Mouse (Mus musculus): ENCODE results near the gene Abhd17c. TPM values are rescaled to one million over a fixed set of nuclear protein-coding genes. Genes with fewer than 3 reads are reported as not detected.

The Abhd17c gene
- polyA plus RNA-seq, 1 experiment from 2014 or later = 20.7 TPM

DNA sequence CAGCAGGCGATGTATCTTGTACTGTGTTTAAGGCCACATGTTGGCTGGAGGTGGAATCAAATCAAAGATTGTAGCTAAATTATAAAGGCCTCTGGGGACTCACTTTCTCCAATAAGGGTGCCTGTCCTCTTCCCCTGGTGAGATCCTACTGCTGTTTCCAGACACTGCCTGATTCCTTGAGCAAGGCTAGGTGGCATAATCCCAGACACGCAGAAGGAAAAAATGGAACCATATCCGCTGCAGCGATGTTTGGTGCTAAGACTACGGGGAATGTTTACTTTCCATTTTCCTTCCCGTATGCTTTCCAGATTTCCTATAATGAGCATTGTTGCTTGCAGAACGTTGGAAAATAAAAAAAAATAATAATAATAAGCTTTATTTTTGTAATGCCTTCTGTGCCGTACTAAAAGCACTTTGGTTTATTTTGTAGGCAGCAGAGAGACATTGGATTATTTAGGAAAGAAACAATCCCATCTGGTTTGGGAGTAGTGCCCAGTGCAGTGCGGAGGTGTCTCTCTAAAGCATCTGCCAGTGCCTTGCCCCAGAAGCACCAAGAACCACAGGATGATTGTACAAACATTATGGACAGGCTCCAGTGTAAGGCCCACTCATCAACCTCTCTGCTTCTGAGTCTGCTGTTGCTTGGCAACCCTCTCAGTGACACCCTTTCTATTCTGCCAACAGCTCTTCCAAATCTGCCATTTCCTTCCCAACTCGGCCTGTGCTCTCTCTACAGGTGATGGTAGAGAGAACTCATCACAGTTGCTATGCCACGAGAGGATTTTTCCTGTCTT is 23.2 kb upstream of the Abhd17c start:
- 81% methylated on average over 11 of the region's 11 CpGs for WGBS
- H3K4me3 ChIP-seq (ENCODE audit: low read depth, low read length) = no peak overlapping the region

DNA sequence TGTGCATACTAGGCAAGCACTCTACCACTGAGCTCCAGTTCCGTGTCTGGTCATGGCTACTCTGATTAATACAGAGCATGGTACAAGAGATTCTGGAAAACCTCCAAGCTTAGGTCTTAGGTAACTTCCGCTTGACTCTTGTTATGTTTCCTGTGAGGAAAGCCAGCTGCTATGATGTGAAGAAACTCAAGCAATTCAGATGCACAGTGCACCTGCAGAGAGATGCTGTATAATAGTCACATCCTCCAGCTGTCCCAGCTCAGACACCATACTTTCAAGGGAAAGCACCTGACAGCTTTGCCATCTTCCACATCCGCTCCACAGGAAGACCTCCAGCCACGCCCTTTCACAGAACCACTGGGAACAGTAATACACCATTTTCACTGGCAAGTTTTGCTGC is 21.7 kb upstream of the Abhd17c start:
- no peak overlapping the region for H3K4me2 ChIP-seq (ENCODE audit: low read length)
- WGBS = 86% methylated on average over 4 of the region's 4 CpGs
- no peak for DNase-seq (ENCODE audit: low spot score)

More for the DNA sequence above, 23.2 kb upstream of the Abhd17c start:
- Histone ChIP-seq H3K9me3 (replicated peaks; ENCODE audit: control insufficient read depth, low read length) (no peaks in the 10 kb centered on the region), H3K36me3 (ENCODE audit: control insufficient read depth, insufficient read depth, low read length) (no peaks in the 10 kb centered on the region), H3K4me2 (ENCODE audit: low read length) (no peak overlapping the region), H3K4me1 (ENCODE audit: control insufficient read depth, insufficient read depth, low read length) (no peaks in the 10 kb centered on the region), H3K27ac (ENCODE audit: low read depth, low read length) (no peak overlapping the region), H3K9ac (ENCODE audit: low read length) (no peak overlapping the region), H3K27me3 (replicated peaks; ENCODE audit: control insufficient read depth, insufficient read depth, low read length) (no peaks in the 10 kb centered on the region)
- DNase-seq (ENCODE audit: low spot score) (peak; percentile 45), ATAC-seq (peak; percentile 40; the same call in 1 of the 2 replicates)

DNA sequence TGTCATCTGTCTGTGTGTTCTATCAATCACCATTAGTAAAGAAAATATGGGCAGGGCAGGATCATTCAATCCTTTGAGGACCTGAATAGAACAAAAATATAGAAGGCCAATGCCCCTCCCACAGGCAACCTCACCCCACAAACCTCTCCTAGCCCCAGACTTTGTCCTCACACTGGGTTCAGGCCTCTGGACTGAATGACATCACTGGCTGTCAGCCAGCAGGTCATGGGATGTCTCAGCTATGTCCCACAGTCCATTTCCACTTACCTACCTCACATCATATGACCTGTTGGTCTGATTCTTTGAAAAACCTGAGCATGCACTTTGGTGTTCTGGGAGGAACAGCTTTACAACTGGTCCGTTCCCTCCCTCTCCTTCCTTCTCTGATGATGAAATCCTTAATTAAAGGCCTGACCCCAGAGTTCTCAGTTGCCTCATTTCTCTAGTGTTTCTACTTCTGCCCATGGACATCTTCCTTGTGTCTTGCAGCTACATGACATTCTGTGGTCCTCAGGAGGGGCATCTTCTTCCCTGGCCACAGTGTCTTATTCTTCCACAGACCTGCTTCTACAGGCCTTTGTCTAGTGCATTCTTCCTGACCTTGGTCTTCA is 19.6 kb upstream of the Abhd17c start:
- H3K36me3 ChIP-seq (ENCODE audit: control insufficient read depth, insufficient read depth, low read length) = no peaks in the 10 kb centered on the region
- H3K9ac ChIP-seq (ENCODE audit: low read length) = no peak overlapping the region
- ATAC-seq (no peak), DNase-seq (ENCODE audit: low spot score) (no peak)
- no peaks in the 10 kb centered on the region for H3K9me3 ChIP-seq (replicated peaks; ENCODE audit: control insufficient read depth, low read length)
- no peak overlapping the region for H3K4me3 ChIP-seq (ENCODE audit: low read depth, low read length)
- no peak overlapping the region for H3K27ac ChIP-seq (ENCODE audit: low read depth, low read length)
- no peaks in the 10 kb centered on the region for H3K27me3 ChIP-seq (replicated peaks; ENCODE audit: control insufficient read depth, insufficient read depth, low read length)
- H3K4me1 ChIP-seq (ENCODE audit: control insufficient read depth, insufficient read depth, low read length) = no peaks in the 10 kb centered on the region
- no peak overlapping the region for H3K4me2 ChIP-seq (ENCODE audit: low read length)
- WGBS = 77% methylated on average over 1 of the region's 1 CpGs

More for the DNA sequence above, 21.7 kb upstream of the Abhd17c start:
- H3K4me1 ChIP-seq (ENCODE audit: control insufficient read depth, insufficient read depth, low read length) = no peaks in the 10 kb centered on the region
- no peak overlapping the region for H3K9ac ChIP-seq (ENCODE audit: low read length)
- no peak overlapping the region for H3K4me3 ChIP-seq (ENCODE audit: low read depth, low read length)
- H3K9me3 ChIP-seq (replicated peaks; ENCODE audit: control insufficient read depth, low read length) = no peaks in the 10 kb centered on the region
- H3K27ac ChIP-seq (ENCODE audit: low read depth, low read length) = no peak overlapping the region
- H3K36me3 ChIP-seq (ENCODE audit: control insufficient read depth, insufficient read depth, low read length) = no peaks in the 10 kb centered on the region
- no peaks in the 10 kb centered on the region for H3K27me3 ChIP-seq (replicated peaks; ENCODE audit: control insufficient read depth, insufficient read depth, low read length)
- ATAC-seq = no peak

DNA sequence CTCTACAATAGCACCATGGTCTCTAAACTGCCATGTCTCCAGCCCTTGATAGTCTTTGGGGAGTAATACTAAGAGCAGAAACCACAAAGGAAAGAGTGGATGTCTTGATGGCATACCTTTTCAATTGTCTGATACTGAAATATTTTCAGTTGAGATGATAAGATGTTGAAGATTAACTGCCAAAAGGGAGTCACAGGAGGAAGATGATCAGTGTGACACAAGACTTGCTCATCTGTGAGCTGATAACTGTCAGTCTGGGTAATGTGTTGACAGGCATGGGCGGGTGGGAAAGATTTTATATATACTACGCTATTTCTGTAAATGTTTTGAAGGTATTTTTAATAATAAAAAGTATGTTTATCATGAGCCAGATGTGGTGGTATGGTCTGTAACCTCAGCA is 16.7 kb upstream of the Abhd17c start:
- DNase-seq (ENCODE audit: low spot score) (no peak), ATAC-seq (no peak)
- H3K36me3 ChIP-seq (ENCODE audit: control insufficient read depth, insufficient read depth, low read length) = no peaks in the 10 kb centered on the region
- WGBS = 91% methylated on average over 2 of the region's 2 CpGs
- no peaks in the 10 kb centered on the region for H3K27me3 ChIP-seq (replicated peaks; ENCODE audit: control insufficient read depth, insufficient read depth, low read length)
- no peak overlapping the region for H3K27ac ChIP-seq (ENCODE audit: low read depth, low read length)
- H3K4me3 ChIP-seq (ENCODE audit: low read depth, low read length) = no peak overlapping the region
- no peaks in the 10 kb centered on the region for H3K9me3 ChIP-seq (replicated peaks; ENCODE audit: control insufficient read depth, low read length)
- H3K4me1 ChIP-seq (ENCODE audit: control insufficient read depth, insufficient read depth, low read length) = no peaks in the 10 kb centered on the region
- no peak overlapping the region for H3K4me2 ChIP-seq (ENCODE audit: low read length)
- no peak overlapping the region for H3K9ac ChIP-seq (ENCODE audit: low read length)

DNA sequence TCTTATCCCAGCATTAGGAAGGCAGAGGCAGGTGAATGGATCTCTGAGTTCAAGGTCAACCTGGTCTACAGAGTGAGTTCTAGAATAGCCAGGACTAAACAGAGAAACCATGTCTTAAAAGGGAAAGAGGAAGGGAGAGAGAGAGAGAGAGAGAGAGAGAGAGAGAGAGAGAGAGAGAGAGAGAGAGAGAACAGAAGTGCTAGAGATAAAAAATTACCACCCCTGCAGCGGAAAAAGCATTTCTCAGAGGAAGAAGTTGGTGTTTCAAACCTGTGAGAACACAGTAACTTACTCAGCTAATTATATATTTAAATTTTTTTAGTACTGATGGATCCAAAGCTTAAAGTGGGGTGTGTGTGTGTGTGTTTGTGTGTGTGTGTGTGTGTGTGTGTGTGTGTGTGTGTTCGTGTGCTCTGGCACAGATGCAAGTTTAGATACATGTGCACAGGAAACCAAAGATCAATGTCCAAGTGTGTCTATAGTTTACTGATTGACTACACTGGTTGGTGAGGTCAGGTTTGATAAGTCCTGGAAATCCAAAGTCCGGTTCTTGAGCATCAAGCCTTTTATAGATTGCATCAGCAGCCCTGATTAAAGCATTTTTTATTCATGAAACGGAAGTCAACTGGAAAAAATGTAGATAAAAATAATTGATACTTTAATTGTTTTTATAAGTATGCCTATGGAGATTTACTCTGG is 15.2 kb upstream of the Abhd17c start:
- Histone ChIP-seq H3K4me3 (ENCODE audit: low read depth, low read length) (no peak overlapping the region), H3K27ac (ENCODE audit: low read depth, low read length) (no peak overlapping the region), H3K36me3 (ENCODE audit: control insufficient read depth, insufficient read depth, low read length) (no peaks in the 10 kb centered on the region), H3K9ac (ENCODE audit: low read length) (no peak overlapping the region), H3K27me3 (replicated peaks; ENCODE audit: control insufficient read depth, insufficient read depth, low read length) (no peaks in the 10 kb centered on the region), H3K4me1 (ENCODE audit: control insufficient read depth, insufficient read depth, low read length) (no peaks in the 10 kb centered on the region), H3K4me2 (ENCODE audit: low read length) (no peak overlapping the region), H3K9me3 (replicated peaks; ENCODE audit: control insufficient read depth, low read length) (no peaks in the 10 kb centered on the region)
- ATAC-seq (no peak), DNase-seq (ENCODE audit: low spot score) (no peak)
- 88% methylated on average over 4 of the region's 4 CpGs for WGBS

DNA sequence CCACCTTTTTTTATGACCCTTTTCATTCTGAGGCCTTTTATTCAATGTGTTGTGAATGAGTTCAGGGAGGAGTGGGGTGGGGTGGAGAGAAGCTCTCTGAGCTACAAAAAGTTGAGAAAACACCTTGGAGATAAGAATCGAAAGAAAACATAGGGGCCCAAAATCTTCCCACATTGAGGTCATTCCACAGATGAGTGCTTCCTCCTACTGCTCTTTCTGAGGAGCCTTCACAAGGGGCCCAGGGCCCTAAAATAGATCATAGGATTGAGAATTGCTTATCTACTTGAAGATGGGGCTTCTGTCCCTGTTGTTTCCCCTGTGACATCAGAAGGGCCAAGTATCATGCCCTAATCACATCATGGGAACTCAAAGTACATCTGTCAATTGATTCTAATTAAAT is 14.3 kb upstream of the Abhd17c start:
- no peak for DNase-seq (ENCODE audit: low spot score)
- no peak overlapping the region for H3K4me3 ChIP-seq (ENCODE audit: low read depth, low read length)
- ATAC-seq = no peak
- H3K27ac ChIP-seq (ENCODE audit: low read depth, low read length) = no peak overlapping the region
- no peak overlapping the region for H3K4me2 ChIP-seq (ENCODE audit: low read length)
- 94% methylated on average over 1 of the region's 1 CpGs for WGBS
- no peaks in the 10 kb centered on the region for H3K27me3 ChIP-seq (replicated peaks; ENCODE audit: control insufficient read depth, insufficient read depth, low read length)
- no peaks in the 10 kb centered on the region for H3K36me3 ChIP-seq (ENCODE audit: control insufficient read depth, insufficient read depth, low read length)
- no peaks in the 10 kb centered on the region for H3K4me1 ChIP-seq (ENCODE audit: control insufficient read depth, insufficient read depth, low read length)
- no peaks in the 10 kb centered on the region for H3K9me3 ChIP-seq (replicated peaks; ENCODE audit: control insufficient read depth, low read length)
- no peak overlapping the region for H3K9ac ChIP-seq (ENCODE audit: low read length)

DNA sequence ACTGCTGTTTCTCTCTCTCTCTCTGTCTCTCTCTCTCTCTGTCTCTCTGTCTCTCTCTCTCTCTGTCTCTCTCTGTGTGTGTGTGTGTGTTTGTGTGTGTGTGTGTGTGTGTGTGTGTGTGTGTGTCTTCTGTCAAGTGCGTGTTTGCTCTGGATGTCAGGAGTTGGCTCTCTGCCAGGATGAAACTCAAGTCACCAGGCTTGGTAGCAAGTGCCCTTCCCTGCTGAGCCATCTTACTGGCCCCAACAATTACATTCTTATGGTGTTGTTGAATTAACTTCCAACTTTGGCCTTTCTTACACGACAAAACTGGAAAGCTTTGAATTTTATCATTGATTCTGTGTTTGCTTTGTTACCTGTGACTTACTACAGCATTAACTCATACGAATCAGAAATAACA is 13.6 kb upstream of the Abhd17c start:
- H3K9ac ChIP-seq (ENCODE audit: low read length) = no peak overlapping the region
- H3K4me3 ChIP-seq (ENCODE audit: low read depth, low read length) = no peak overlapping the region
- 64% methylated on average over 3 of the region's 3 CpGs for WGBS
- no peaks in the 10 kb centered on the region for H3K9me3 ChIP-seq (replicated peaks; ENCODE audit: control insufficient read depth, low read length)
- H3K36me3 ChIP-seq (ENCODE audit: control insufficient read depth, insufficient read depth, low read length) = no peaks in the 10 kb centered on the region
- no peaks in the 10 kb centered on the region for H3K4me1 ChIP-seq (ENCODE audit: control insufficient read depth, insufficient read depth, low read length)
- ATAC-seq (no peak), DNase-seq (ENCODE audit: low spot score) (no peak)
- no peak overlapping the region for H3K4me2 ChIP-seq (ENCODE audit: low read length)
- H3K27ac ChIP-seq (ENCODE audit: low read depth, low read length) = no peak overlapping the region
- no peaks in the 10 kb centered on the region for H3K27me3 ChIP-seq (replicated peaks; ENCODE audit: control insufficient read depth, insufficient read depth, low read length)

DNA sequence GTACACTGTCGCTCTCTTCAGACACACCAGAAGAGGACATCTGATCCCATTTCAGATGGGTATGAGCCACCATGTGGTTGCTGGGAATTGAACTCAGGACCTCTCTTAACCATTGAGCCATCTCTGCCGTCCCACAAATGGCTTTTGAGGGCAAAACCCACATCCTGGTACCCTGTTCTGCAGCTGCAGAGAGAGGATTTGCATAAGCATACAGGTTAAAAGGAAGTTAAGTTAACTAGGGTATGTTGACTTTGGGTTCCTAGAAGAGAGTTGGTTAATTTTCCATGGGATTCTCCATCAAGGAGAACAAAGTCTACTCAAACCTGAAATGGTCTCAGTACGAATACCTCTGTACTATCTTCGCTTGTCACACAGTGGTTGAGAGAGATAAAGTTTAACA is 13.2 kb upstream of the Abhd17c start:
- Histone ChIP-seq H3K9ac (ENCODE audit: low read length) (no peak overlapping the region), H3K27me3 (replicated peaks; ENCODE audit: control insufficient read depth, insufficient read depth, low read length) (no peaks in the 10 kb centered on the region), H3K4me1 (ENCODE audit: control insufficient read depth, insufficient read depth, low read length) (no peaks in the 10 kb centered on the region), H3K4me3 (ENCODE audit: low read depth, low read length) (no peak overlapping the region), H3K27ac (ENCODE audit: low read depth, low read length) (no peak overlapping the region), H3K9me3 (replicated peaks; ENCODE audit: control insufficient read depth, low read length) (no peaks in the 10 kb centered on the region), H3K4me2 (ENCODE audit: low read length) (no peak overlapping the region), H3K36me3 (ENCODE audit: control insufficient read depth, insufficient read depth, low read length) (no peaks in the 10 kb centered on the region)
- no peak for DNase-seq (ENCODE audit: low spot score)
- ATAC-seq = no peak
- WGBS = 86% methylated on average over 4 of the region's 4 CpGs

DNA sequence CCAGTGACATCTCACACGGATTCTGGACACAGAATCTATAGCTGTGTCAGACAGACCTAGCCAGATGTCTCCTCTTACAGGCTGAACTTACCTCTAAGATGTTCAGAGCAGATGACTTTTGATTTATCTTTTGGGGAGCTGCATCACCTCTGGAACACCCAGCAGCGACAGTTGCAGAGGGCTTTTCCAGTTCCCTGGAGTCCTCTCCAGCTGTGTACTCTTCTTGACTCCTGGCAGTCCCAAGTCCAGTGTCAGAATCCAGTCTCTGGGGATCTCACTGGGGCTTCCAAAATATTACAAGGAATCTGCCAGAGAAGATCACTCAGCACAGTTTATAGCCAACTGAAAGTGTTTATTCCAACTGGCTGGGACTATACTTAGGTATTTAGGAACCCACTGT is 12.7 kb upstream of the Abhd17c start:
- no peak overlapping the region for H3K4me2 ChIP-seq (ENCODE audit: low read length)
- H3K27me3 ChIP-seq (replicated peaks; ENCODE audit: control insufficient read depth, insufficient read depth, low read length) = no peaks in the 10 kb centered on the region
- no peak for DNase-seq (ENCODE audit: low spot score)
- no peaks in the 10 kb centered on the region for H3K9me3 ChIP-seq (replicated peaks; ENCODE audit: control insufficient read depth, low read length)
- 83% methylated on average over 2 of the region's 2 CpGs for WGBS
- H3K4me1 ChIP-seq (ENCODE audit: control insufficient read depth, insufficient read depth, low read length) = no peaks in the 10 kb centered on the region
- no peak for ATAC-seq
- H3K27ac ChIP-seq (ENCODE audit: low read depth, low read length) = no peak overlapping the region
- H3K9ac ChIP-seq (ENCODE audit: low read length) = no peak overlapping the region
- H3K36me3 ChIP-seq (ENCODE audit: control insufficient read depth, insufficient read depth, low read length) = no peaks in the 10 kb centered on the region
- H3K4me3 ChIP-seq (ENCODE audit: low read depth, low read length) = no peak overlapping the region

Data from forebrain, embryonic 14.5 days (tissue).